Mouse (Mus musculus) hindbrain, embryonic 10.5 days (tissue): ENCODE measurements at regions not wholly inside any gene's neighbourhood (a gene's known extent, or its start where the extent isn't known, plus 50 kb on each side); places are given as distances from the start of the nearest gene placed in this dataset.

Experiments
- DNase-seq: peaks from one replicate; pipeline ENCODE4 v3.0.0-alpha.2; 2017; ENCODE audit warnings: low spot score
- H3K27ac ChIP-seq: fragments of 300-500 bp; sonication (generic); 2 replicates; pipeline ENCODE4 v1.5.1; 2016; ENCODE audit warnings: mild to moderate bottlenecking, moderate library complexity
- H3K27me3 ChIP-seq: fragments of 300-500 bp; sonication (generic); 2 replicates; pipeline ENCODE4 v1.6.1; 2016; ENCODE audit warnings: mild to moderate bottlenecking; ENCODE audit not compliant: poor library complexity, insufficient read depth, severe bottlenecking
- H3K36me3 ChIP-seq: fragments of 300-500 bp; sonication (generic); 2 replicates; pipeline ENCODE4 v1.6.1; 2016; ENCODE audit warnings: mild to moderate bottlenecking, moderate library complexity
- H3K4me1 ChIP-seq: fragments of 300-500 bp; sonication (generic); replicated peaks from 2 replicates; pipeline ENCODE4 v1.6.1; 2016; ENCODE audit warnings: mild to moderate bottlenecking
- H3K4me3 ChIP-seq: fragments of 300-500 bp; sonication (generic); 2 replicates; pipeline ENCODE4 v1.5.1; 2016; ENCODE audit warnings: mild to moderate bottlenecking, moderate library complexity
- H3K9me3 ChIP-seq: fragments of 300-500 bp; sonication (generic); 2 replicates; pipeline ENCODE4 v1.6.1; 2016; ENCODE audit warnings: mild to moderate bottlenecking, moderate library complexity
- WGBS: fragments of 180-500 bp; shearing (Covaris S2); methylation state at CpG from one replicate; pipeline ENCODE4 v1.1.7; 2016; 5-methylcytosine and 5-hydroxymethylcytosine counted together

- no peaks in the 10 kb centered on the region for H3K27me3 ChIP-seq
- 59% methylated on average over 11 of the region's 11 CpGs for WGBS
- no peak overlapping the region for H3K4me3 ChIP-seq
- H3K9me3 ChIP-seq: no peaks in the 10 kb centered on the region
- H3K36me3 ChIP-seq: no peaks in the 10 kb centered on the region
- peaks cover 49% of the 10 kb centered on the region for H3K4me1 ChIP-seq
- H3K27ac ChIP-seq: peak overlapping the region; percentile 86
- DNase-seq: no peak
Observed at GRCm38 (mm10) chr3:21938071-21938848, 138.2 kb upstream of the Tbl1xr1 start.

- WGBS: 90% methylated on average over 6 of the region's 6 CpGs
- no peaks in the 10 kb centered on the region for H3K27me3 ChIP-seq
- peaks cover 50% of the 10 kb centered on the region for H3K4me1 ChIP-seq
- no peak for DNase-seq
- no peak overlapping the region for H3K4me3 ChIP-seq
- H3K9me3 ChIP-seq: no peaks in the 10 kb centered on the region
- no peak overlapping the region for H3K27ac ChIP-seq
- H3K36me3 ChIP-seq: no peaks in the 10 kb centered on the region
Observed at GRCm38 (mm10) chr3:21939738-21940137, 136.7 kb upstream of the Tbl1xr1 start.

GRCm38 (mm10) chr3:21941596-21941995, 134.9 kb upstream of the Tbl1xr1 start:
- Histone ChIP-seq H3K27ac (no peak overlapping the region), H3K4me3 (no peak overlapping the region), H3K27me3 (no peaks in the 10 kb centered on the region), H3K36me3 (no peaks in the 10 kb centered on the region), H3K4me1 (peaks cover 48% of the 10 kb centered on the region), H3K9me3 (no peaks in the 10 kb centered on the region)
- 81% methylated on average over 2 of the region's 2 CpGs for WGBS
- no peak for DNase-seq

- Histone ChIP-seq H3K27me3 (no peaks in the 10 kb centered on the region), H3K9me3 (no peaks in the 10 kb centered on the region), H3K27ac (no peak overlapping the region), H3K4me3 (no peak overlapping the region), H3K36me3 (no peaks in the 10 kb centered on the region), H3K4me1 (peaks cover 48% of the 10 kb centered on the region)
- 92% methylated on average over 1 of the region's 1 CpGs for WGBS
- DNase-seq: no peak
Observed at GRCm38 (mm10) chr3:21942912-21943311, 133.5 kb upstream of the Tbl1xr1 start.

- H3K27me3 ChIP-seq: no peaks in the 10 kb centered on the region
- H3K27ac ChIP-seq: no peak overlapping the region; the same call in 1 of the 2 replicates
- H3K9me3 ChIP-seq: no peaks in the 10 kb centered on the region
- H3K4me3 ChIP-seq: no peak overlapping the region
- H3K4me1 ChIP-seq: peaks cover 46% of the 10 kb centered on the region
- no peaks in the 10 kb centered on the region for H3K36me3 ChIP-seq
- no peak for DNase-seq
- WGBS: 84% methylated on average over 4 of the region's 4 CpGs
Observed at GRCm38 (mm10) chr3:21945775-21946174, 130.7 kb upstream of the Tbl1xr1 start.

- Histone ChIP-seq H3K4me1 (peaks cover 48% of the 10 kb centered on the region), H3K4me3 (no peak overlapping the region), H3K9me3 (no peaks in the 10 kb centered on the region), H3K27me3 (no peaks in the 10 kb centered on the region), H3K36me3 (no peaks in the 10 kb centered on the region), H3K27ac (peak overlapping the region; percentile 51)
- DNase-seq: no peak
- WGBS: 12% methylated on average over 3 of the region's 3 CpGs
Observed at GRCm38 (mm10) chr3:21947320-21948073, 129.0 kb upstream of the Tbl1xr1 start.

- WGBS: 52% methylated on average over 4 of the region's 4 CpGs
- Histone ChIP-seq H3K4me3 (no peak overlapping the region), H3K36me3 (no peaks in the 10 kb centered on the region), H3K27me3 (no peaks in the 10 kb centered on the region), H3K27ac (peak overlapping the region; percentile 51; the same call in 1 of the 2 replicates), H3K4me1 (peaks cover 51% of the 10 kb centered on the region), H3K9me3 (no peaks in the 10 kb centered on the region)
- peak; percentile 35 for DNase-seq
Observed at GRCm38 (mm10) chr3:21948074-21948659, 128.3 kb upstream of the Tbl1xr1 start.

GRCm38 (mm10) chr3:21949459-21949858, 127.0 kb upstream of the Tbl1xr1 start:
- Histone ChIP-seq H3K9me3 (no peaks in the 10 kb centered on the region), H3K4me1 (peaks cover 42% of the 10 kb centered on the region), H3K4me3 (no peak overlapping the region), H3K27ac (no peak overlapping the region), H3K36me3 (no peaks in the 10 kb centered on the region), H3K27me3 (no peaks in the 10 kb centered on the region)
- DNase-seq: no peak
- WGBS: 86% methylated on average over 2 of the region's 2 CpGs

- no peak overlapping the region for H3K27ac ChIP-seq
- H3K27me3 ChIP-seq: no peaks in the 10 kb centered on the region
- whole genome bisulfite sequencing: 76% methylated on average over 5 of the region's 5 CpGs
- H3K4me3 ChIP-seq: no peak overlapping the region
- peaks cover 36% of the 10 kb centered on the region for H3K4me1 ChIP-seq
- no peaks in the 10 kb centered on the region for H3K36me3 ChIP-seq
- DNase-seq: no peak
- H3K9me3 ChIP-seq: no peaks in the 10 kb centered on the region
Observed at GRCm38 (mm10) chr3:21950571-21950970, 125.9 kb upstream of the Tbl1xr1 start.

GRCm38 (mm10) chr3:21951446-21952285, 124.8 kb upstream of the Tbl1xr1 start:
- H3K4me3 ChIP-seq: no peak overlapping the region
- 86% methylated on average over 13 of the region's 13 CpGs for WGBS
- no peaks in the 10 kb centered on the region for H3K36me3 ChIP-seq

GRCm38 (mm10) chr3:21952695-21953415, 123.6 kb upstream of the Tbl1xr1 start:
- Histone ChIP-seq H3K36me3 (no peaks in the 10 kb centered on the region), H3K9me3 (no peaks in the 10 kb centered on the region), H3K27me3 (no peaks in the 10 kb centered on the region), H3K27ac (no peak overlapping the region), H3K4me3 (no peak overlapping the region), H3K4me1 (peaks cover 16% of the 10 kb centered on the region)
- 69% methylated on average over 8 of the region's 8 CpGs for WGBS
- DNase-seq: no peak

More at GRCm38 (mm10) chr3:21951446-21952285, 124.8 kb upstream of the Tbl1xr1 start:
- H3K27ac ChIP-seq: no peak overlapping the region
- H3K4me1 ChIP-seq: peaks cover 28% of the 10 kb centered on the region
- H3K27me3 ChIP-seq: no peaks in the 10 kb centered on the region
- no peak for DNase-seq
- H3K9me3 ChIP-seq: no peaks in the 10 kb centered on the region

GRCm38 (mm10) chr3:21953416-21953810, 123.0 kb upstream of the Tbl1xr1 start:
- Histone ChIP-seq H3K9me3 (no peaks in the 10 kb centered on the region), H3K4me3 (no peak overlapping the region), H3K4me1 (peaks cover 10% of the 10 kb centered on the region), H3K36me3 (no peaks in the 10 kb centered on the region), H3K27ac (no peak overlapping the region), H3K27me3 (no peaks in the 10 kb centered on the region)
- WGBS: 89% methylated on average over 6 of the region's 6 CpGs
- no peak for DNase-seq
